Mouse (Mus musculus) right cerebral cortex, postnatal 14 days (tissue): ENCODE data around the gene Hist1h2br.
"Not testable (repeated sequence)": the region's sequence is repeated elsewhere in the genome, so short reads cannot be mapped to it uniquely, and the experiment has no call there.

Experiments used
- DNase-seq: peaks from one replicate; pipeline ENCODE4 v3.0.0; 2022

Gene Hist1h2br

GRCm38 (mm10) chr13:21847883-21848282 lies 14.3 kb downstream of the Hist1h2br start:
- no peak for DNase-seq

- DNase-seq, result not testable (repeated sequence)
These were observed 17.2 kb downstream of the Hist1h2br start for GRCm38 (mm10) chr13:21850696-21851095.

GRCm38 (mm10) chr13:21852215-21852945 lies 18.8 kb downstream of the Hist1h2br start:
- DNase-seq, result no peak

- DNase-seq, result peak; percentile 71
These were observed 21.6 kb downstream of the Hist1h2br start for GRCm38 (mm10) chr13:21855146-21855545.

GRCm38 (mm10) chr13:21855698-21856162 lies 22.2 kb downstream of the Hist1h2br start:
- peak; percentile 28 for DNase-seq

- no peak for DNase-seq
These were observed 28.1 kb downstream of the Hist1h2br start for GRCm38 (mm10) chr13:21861608-21862007.

- not testable (repeated sequence) for DNase-seq
These were observed 32.0 kb downstream of the Hist1h2br start for GRCm38 (mm10) chr13:21865503-21865902.

GRCm38 (mm10) chr13:21880735-21881134 lies 47.2 kb downstream of the Hist1h2br start:
- DNase-seq, result no peak

GRCm38 (mm10) chr13:21881878-21882669 lies 48.5 kb downstream of the Hist1h2br start:
- peak; percentile 29 for DNase-seq

- DNase-seq, result peak; percentile 17
These were observed 49.3 kb downstream of the Hist1h2br start for GRCm38 (mm10) chr13:21882760-21883405.

- DNase-seq, result no peak
These were observed 49.9 kb downstream of the Hist1h2br start for GRCm38 (mm10) chr13:21883407-21883806.

GRCm38 (mm10) chr13:21884586-21884985 lies 51.0 kb downstream of the Hist1h2br start:
- DNase-seq, result no peak
